Mouse (Mus musculus): ENCODE data around the gene Olfr218. TPM values are rescaled to one million over a fixed set of nuclear protein-coding genes. Genes with fewer than 3 reads are reported as not detected.
"Not testable (repeated sequence)": the region's sequence is repeated elsewhere in the genome, so short reads cannot be mapped to it uniquely, and the experiment has no call there.

Gene Olfr218
- total RNA-seq (2021): not detected
- long read RNA-seq, experiment 1: 0 reads
- long read RNA-seq, experiment 2: 0 reads

DNA sequence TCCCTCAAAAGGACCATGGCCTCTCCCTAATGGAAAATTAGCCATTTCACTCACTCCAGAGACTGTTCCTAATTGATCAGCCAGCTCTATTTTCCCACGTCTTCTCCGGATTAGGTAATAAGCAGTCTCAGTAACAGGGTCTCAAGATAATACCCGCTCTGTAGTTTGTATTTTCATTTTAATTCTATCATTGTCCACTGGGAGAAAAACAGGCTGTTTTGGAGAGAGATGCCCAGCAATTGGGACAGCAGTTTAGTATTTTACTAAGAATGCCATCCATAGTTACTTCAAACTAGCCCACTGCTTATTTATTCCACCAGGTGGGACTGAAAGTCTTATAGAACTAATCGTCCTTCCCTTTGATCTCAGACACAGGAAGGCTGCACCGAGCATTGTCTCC lies at the start of gene Olfr218:
Olfr218 (plus strand) TSS at position 301 of the 400 bp plus-strand sequence.
- Histone ChIP-seq H3K4me3 (no peak within 1 kb of the TSS), H3K27ac (no peak within 1 kb of the TSS)
- intact Hi-C loops (cut with DNase I): no loop called here
- DNase-seq (ENCODE audit: extremely low spot score in 1 of 2, low spot score in 2 of 2): no peak
- TF ChIP-seq CTCF (IDR thresholded peaks at IDR 0.05): no peak

DNA sequence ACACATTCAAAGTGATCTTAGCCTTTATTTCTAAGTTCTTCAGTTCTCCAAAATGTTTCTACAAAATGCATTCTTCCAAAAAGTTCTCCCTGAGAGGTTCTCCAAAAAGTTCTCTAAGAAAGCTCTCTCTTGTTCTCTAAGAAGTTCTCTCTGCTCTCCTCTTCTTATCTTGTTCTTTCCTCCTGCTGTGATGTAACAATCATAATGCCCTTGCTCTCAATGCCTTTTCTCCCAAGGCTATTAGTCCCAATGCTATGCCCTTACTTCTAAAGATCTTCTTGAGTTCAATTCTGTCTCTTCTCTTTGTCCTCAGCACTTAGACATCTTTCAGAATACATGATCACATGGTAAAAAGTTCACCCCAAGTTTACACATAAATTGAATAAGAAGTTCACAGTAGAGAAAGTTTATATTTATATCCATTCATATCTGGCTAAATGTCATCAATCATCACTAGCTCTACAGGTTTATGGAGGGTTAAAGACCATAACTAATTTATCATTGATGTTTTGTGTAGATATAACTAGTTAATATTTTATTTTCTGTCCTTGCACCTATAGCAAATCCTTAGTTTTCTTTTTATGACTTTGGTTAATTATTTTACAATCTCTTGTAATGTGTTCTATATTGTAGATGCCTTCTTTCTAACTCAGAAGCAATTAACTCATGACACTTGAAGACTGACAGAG lies 23.3 kb upstream of the Olfr218 start:
- no peak for DNase-seq (ENCODE audit: extremely low spot score in 1 of 2, low spot score in 2 of 2)
- intact Hi-C loops (cut with DNase I): no loop called here

DNA sequence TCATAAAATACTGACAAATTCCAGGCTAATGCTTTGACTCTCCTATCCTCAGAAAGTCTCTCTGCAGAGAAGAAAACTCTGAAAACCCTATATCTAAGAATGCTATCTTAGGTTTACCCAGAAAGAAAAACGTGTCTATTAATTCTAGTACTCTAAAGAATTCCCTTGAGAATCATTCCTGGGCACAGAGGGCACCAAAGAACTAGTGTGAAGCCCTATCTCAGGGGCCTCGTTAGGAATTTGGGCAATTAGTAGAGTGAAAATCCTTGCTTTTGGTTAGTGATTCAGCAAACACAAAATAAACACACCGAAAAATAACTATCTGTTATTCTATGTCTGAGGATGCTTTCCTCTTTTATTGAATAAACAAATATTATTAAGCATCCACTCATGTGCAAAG lies 7.1 kb upstream of the Olfr218 start, which contains the start of gene Olfr1406:
Olfr1406 (minus strand) TSS at position 101 of the 400 bp plus-strand sequence.
- Histone ChIP-seq H3K27ac (no peak within 1 kb of the TSS), H3K4me3 (no peak within 1 kb of the TSS)
- intact Hi-C loops (cut with DNase I): no loop called here
- no peak for TF ChIP-seq CTCF (IDR thresholded peaks at IDR 0.05)
- DNase-seq (ENCODE audit: extremely low spot score in 1 of 2, low spot score in 2 of 2): no peak

More for the DNA sequence above, 23.3 kb upstream of the Olfr218 start:
- H3K4me3 ChIP-seq: no peak overlapping the region
- no peak for TF ChIP-seq CTCF (IDR thresholded peaks at IDR 0.05)
- no peak overlapping the region for H3K27ac ChIP-seq

DNA sequence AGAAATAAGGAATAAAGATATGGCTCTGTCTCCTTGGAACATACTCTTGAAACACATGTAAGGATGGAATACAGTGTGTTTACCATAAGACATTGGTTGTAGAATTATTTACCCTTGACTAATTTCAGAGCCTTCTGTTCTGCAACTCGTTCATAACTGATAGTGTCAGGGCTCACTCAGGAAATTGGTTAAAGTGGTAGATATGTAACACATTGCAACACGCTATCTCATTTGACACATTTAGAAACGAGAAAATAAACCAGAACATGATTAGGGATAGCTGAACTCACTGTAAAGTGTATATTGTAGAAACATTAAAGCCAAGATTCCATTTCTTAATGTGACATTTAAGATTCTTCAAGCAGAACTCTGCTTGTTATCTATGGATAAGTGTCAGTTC lies 5.5 kb upstream of the Olfr218 start:
- no peak for TF ChIP-seq CTCF (IDR thresholded peaks at IDR 0.05)
- H3K4me3 ChIP-seq: no peak overlapping the region
- no peak overlapping the region for H3K27ac ChIP-seq
- DNase-seq (ENCODE audit: extremely low spot score in 1 of 2, low spot score in 2 of 2): no peak
- intact Hi-C loops (cut with DNase I): no loop called here

DNA sequence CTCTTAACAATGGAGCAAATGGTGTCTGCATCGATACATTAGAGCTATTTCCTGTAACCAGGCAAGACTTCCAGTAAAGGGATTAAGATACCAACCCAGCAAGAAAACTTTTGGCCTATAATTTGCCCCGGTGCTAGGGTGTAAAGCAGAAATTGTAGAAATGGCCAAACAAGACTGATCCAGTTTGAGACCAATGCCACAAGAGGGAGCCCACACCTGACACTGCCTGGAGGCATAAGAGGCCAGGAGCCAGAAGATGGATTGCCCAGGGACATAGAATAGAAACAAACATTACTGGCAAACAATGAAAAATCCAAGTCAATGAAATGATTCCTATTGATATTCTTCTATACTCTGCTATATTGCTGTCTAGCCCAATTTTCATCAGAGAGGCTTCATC lies 1.2 kb upstream of the Olfr218 start:
- DNase-seq (ENCODE audit: extremely low spot score in 1 of 2, low spot score in 2 of 2): no peak
- H3K4me3 ChIP-seq: no peak overlapping the region

DNA sequence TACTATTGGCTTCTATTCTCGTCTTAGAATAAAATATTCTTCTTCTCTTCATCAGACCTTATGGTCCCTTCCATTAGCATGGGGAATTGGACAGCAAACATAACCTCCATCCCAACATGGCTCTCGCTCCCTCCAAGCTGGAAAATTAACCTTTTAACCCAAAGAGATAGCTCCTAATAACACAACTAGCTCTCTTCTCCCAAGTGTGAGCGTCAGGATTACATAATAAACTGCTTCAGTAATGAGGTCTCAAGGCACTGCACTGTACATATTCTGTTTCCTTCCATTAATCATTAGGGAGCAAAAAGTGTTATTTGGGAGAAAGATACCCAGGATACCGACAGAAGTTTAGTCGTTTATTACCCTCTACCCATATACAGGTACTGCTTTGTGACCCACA lies 14.5 kb downstream of the Olfr218 start, which contains the start of gene Olfr1404:
Olfr1404 (plus strand) TSS at position 301 of the 400 bp plus-strand sequence.
- no peak for TF ChIP-seq CTCF (IDR thresholded peaks at IDR 0.05)
- Histone ChIP-seq H3K27ac (no peak within 1 kb of the TSS), H3K4me3 (no peak within 1 kb of the TSS)
- intact Hi-C loops (cut with DNase I): no loop called here
- no peak for DNase-seq (ENCODE audit: extremely low spot score in 1 of 2, low spot score in 2 of 2)

More for the DNA sequence above, 1.2 kb upstream of the Olfr218 start:
- TF ChIP-seq CTCF (IDR thresholded peaks at IDR 0.05): no peak
- intact Hi-C loops (cut with DNase I): no loop called here
- H3K27ac ChIP-seq: no peak overlapping the region

DNA sequence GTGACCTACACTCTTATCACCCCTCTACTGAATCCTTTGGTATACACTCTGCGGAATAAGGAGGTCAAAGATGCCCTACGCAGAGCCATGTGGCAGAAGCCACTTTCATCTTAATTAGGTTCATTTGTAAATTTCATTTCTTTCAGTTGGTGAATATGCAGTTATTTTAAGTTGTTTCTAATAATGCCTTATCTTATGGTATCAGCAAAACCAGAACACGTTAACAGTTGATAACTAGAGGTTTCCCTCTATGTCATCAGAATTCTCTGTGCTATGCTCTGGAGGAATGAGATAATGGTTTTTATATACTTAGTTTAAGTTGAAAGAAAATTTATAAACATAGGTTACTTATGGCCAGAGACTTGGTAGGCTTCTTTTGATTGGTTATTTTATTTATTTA lies 18.9 kb downstream of the Olfr218 start:
- Histone ChIP-seq H3K27ac (no peak overlapping the region), H3K4me3 (no peak overlapping the region)
- no peak for TF ChIP-seq CTCF (IDR thresholded peaks at IDR 0.05)
- DNase-seq (ENCODE audit: extremely low spot score in 1 of 2, low spot score in 2 of 2): no peak
- intact Hi-C loops (cut with DNase I): no loop called here

DNA sequence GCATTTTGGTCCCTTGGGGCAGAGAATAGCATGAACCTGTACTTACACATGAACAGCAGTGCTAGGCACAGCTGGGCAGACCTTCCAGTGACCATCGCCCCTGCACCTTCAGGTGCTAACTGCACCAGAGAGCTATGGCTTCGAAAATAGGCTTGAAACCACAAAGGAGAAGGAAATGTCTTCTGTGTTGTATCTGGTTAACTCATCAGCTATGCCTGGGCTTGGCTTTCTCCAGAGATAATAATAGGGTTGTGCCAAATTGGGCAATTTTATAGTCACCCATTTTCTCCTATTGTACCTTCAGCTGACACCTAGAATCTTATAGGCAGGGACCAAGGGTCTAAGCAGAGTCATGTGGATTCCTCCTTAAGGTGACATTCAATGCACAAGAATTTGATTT lies 29.5 kb downstream of the Olfr218 start, which contains the start of gene Fcer1a:
Fcer1a (minus strand) TSS at position 134 of the 400 bp plus-strand sequence.
- intact Hi-C loops (cut with DNase I): no loop called here
- DNase-seq (ENCODE audit: extremely low spot score in 1 of 2, low spot score in 2 of 2): no peak
- no peak for TF ChIP-seq CTCF (IDR thresholded peaks at IDR 0.05)
- Histone ChIP-seq H3K4me3 (no peak within 1 kb of the TSS), H3K27ac (no peak within 1 kb of the TSS)

DNA sequence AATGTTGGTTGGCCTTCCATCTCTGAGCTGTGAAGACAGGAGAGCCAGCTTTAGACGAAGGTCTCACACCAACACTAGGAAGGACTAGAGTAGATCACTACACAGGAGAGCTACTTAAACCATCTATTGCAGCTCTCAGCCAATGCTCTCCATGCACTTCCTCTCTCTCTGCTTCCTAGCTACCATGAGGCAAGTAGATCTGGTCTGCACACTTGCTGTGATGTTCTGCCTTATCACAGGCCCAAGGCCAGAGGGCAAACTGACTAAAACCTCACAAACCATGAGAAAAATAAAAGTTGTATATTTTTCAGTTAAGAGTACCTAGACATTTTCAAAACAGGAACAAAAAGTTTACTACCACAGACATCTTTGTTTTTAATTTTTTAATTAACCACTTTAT lies 39.4 kb downstream of the Olfr218 start:
- DNase-seq (ENCODE audit: extremely low spot score in 1 of 2, low spot score in 2 of 2); H3K4me3 ChIP-seq; H3K27ac ChIP-seq; intact Hi-C loops (cut with DNase I): not testable (repeated sequence)

DNA sequence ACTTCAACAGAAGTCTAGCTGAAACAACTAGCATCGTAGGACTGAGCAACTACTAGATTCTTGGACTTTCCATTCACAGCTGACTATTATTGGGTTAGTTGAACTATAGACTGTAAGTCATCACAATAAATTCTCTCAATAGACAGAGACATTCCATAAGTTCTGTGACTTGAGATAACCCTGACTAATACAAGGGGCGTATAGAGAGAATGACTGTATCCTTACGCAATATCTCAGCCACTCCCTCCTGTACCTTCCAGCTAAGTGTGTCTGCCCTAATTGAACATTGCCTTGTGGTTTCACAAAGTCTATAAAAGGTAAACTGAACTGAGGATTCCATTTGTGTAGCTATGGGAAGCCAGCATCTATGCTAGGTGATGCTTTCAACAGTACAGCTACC lies 52.3 kb downstream of the Olfr218 start:
- TF ChIP-seq CTCF (IDR thresholded peaks at IDR 0.05): no peak
- intact Hi-C loops (cut with DNase I): no loop called here
- Histone ChIP-seq H3K4me3 (no peak overlapping the region), H3K27ac (no peak overlapping the region)
- DNase-seq (ENCODE audit: extremely low spot score in 1 of 2, low spot score in 2 of 2): no peak

Other genes starting within 250 kb of the Olfr218 start
- not detected for gene Olfr16, start 247.4 kb upstream of the Olfr218 start, total RNA-seq (2021)
- not detected for gene Olfr1408, start 60.4 kb upstream of the Olfr218 start, total RNA-seq (2021)
- gene Olfr1406, start 7.2 kb upstream of the Olfr218 start, total RNA-seq (2021): not detected
- not detected for gene Olfr1404, start 14.6 kb downstream of the Olfr218 start, total RNA-seq (2021)
- not detected for gene Fcer1a, start 29.4 kb downstream of the Olfr218 start, total RNA-seq (2021)
- not detected for gene Olfr418, start 68.2 kb downstream of the Olfr218 start, total RNA-seq (2021)
- gene Mptx2, start 80.0 kb downstream of the Olfr218 start, total RNA-seq (2021): not detected
- gene Ackr1, start 135.9 kb downstream of the Olfr218 start, total RNA-seq (2021): 10 to 100 TPM; 81.0 to 90.2 TPM
- gene Aim2, start 153.1 kb downstream of the Olfr218 start, total RNA-seq (2021): 1 to 10 TPM; 2.5 to 4.1 TPM
- 100 to 1,000 TPM; 437 to 438 TPM for gene Cadm3, start 169.9 kb downstream of the Olfr218 start, total RNA-seq (2021)